Mouse (Mus musculus) ES-Bruce4 (cell line): ENCODE measurements around the gene Strap.

ENCODE experiments used
- CTCF ChIP-seq: IDR thresholded peaks from one replicate; pipeline ENCODE4 v1.8.1; 2011; ENCODE audit warnings: low read depth, low read length
- EP300 ChIP-seq: IDR thresholded peaks from 2 replicates; pipeline ENCODE4 v1.6.1; 2011; ENCODE audit warnings: low read depth, low read length; ENCODE audit not compliant: insufficient read depth
- POLR2A ChIP-seq: IDR thresholded peaks from one replicate; pipeline ENCODE4 v1.8.1; 2011; ENCODE audit warnings: low read length; ENCODE audit not compliant: insufficient read depth

- TF ChIP-seq EP300 (no peak), CTCF (no peak), POLR2A (no peak)
Measured at GRCm38 (mm10) chr6:137696445-137697204, 38.3 kb upstream of the Strap start.
